Mouse (Mus musculus) cerebellum, adult 9-10 months (tissue): ENCODE results near the gene Lrrn2.

Source experiments
- DNase-seq: peaks from one replicate; pipeline ENCODE4 v3.0.0; 2022

Lrrn2 gene

DNA sequence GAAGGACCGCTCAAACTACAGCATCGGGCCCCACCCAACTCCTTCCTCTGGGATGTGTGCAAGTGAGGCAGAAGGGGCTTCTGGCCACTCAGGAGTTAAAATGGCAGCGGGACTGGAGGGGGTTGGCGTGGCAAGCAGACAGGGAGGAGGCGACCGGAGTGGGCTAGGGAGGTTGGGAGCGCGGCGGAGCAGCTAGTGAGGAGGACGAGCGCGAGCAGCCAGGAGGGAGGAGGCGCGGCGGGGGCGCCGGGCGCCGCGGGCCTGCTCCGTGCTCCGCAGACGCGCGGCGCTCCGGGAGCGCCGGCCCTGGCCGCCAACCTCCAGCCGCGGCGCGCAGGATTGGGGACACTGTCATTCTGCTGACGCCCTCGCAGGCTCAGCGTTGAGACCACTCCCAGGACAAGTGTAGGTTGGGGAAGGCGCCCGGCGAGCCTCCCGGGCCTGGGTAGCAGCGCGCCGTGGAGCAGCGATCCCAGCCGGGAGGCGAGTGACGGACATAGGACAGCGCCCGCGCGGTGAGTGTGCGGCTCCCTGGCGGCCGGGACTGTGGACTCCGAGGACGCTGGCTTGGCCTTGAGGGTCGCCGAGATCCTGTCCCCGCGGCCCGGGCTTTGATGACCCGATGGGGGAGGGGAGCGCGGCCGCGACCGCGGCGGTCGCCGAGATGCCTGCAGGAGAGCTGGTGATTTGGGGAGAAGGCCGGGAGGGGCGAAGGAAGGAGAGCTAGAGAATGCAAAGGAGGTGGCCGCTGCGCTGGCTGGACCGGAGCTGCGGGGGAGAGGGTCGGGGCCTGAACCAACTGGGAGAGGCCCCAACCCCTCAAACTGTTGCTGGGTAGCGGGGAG, at the start of gene Lrrn2:
Gene Lrrn2, plus strand, starts transcription at position 113 of the 845 bp plus-strand sequence.
- peak; percentile 79 for DNase-seq

DNA sequence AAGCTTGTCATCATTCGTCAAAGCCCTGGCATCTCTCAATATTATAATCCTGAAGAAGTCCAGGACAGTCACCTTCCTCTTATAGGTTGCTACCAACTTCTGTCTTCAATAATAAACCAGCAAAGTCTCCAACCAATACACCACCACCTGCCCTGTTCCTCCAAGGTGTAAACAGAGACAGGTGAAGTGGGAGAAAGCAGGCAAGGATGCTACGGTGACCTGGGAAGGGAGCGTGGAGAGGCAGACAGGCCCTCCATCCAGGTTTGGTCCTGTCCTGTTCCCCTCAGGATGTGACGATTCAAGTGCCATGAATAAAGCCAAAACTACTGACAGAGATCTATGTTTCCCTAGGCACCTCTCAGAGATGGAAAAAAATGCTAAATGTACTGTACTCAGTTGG, 48.1 kb upstream of the Lrrn2 start:
- DNase-seq: no peak

DNA sequence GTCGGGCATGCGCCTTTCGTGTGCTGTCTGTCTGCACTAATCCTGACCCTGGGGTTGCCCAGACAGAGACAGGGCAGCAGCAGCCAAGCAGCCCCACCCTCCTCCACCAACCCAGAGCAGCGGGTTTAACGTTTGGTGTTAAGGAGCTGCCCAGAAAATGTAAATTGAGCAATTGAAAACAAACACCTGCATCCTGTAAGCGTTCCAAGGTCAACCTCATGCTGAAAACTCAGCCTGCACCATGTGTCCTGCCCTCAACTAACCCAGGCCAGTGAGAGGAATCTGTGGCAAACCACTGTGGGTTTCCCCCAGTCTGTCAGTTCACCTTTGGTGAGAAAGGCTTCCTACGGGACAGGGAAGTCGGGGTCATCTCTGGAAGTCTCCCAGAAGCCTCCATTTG, 46.0 kb upstream of the Lrrn2 start:
- no peak for DNase-seq

DNA sequence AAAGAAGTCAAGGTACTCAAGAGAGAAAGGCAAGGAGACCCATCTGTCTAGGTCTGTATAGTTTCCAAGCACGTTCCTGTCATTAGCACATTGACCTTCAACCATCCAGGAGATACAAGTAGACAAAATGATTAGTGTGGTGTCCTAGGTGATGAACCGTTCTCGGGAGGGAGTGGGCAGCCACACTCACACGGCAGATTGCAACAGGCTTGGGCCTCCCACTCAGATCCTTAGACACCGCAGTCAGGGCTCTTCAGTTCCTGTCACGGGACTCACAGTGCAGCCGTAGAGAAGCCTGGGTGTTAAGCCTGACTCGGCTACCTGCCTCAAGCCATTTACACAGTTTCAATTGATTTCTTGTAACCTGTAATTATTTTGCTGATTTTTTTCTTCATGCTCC, 43.2 kb upstream of the Lrrn2 start:
- no peak for DNase-seq

DNA sequence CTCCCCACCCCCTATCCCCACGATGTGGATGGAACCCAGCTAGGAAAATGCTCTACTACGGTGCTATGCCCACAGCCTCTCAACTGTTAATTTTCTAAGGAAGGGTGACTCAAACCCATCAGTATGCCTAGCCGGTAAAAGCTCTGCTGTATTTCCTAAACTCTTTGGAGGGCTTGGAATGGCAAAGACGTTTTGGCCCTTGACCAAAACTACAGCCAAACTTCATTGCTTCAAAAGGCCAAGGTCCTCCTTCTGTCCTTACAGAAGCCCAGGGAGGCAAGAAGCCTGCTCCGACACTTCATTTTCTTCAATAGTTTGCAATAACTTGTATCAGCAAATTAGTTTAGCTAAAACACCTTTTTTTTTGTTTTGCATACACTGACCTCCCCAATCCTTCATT, 42.4 kb upstream of the Lrrn2 start:
- DNase-seq: no peak

DNA sequence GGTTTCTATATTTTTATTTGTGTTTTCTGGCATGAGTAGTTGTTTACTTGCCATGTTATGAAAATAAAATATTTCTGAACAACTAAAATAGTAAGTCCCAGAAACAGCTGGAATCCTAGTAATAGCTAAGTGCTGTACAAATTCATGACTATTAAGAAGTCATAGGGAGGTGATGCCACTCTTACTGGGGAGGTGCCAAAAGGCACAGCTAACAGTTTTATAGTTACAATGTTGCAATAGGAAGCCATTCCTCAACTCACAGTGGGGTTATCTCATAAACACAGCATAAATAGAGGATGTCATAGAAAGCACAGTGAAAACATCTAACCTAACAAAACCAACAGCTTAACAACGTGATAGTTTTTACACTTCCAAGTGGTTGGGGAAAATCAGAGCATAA, 41.7 kb upstream of the Lrrn2 start:
- DNase-seq: no peak

DNA sequence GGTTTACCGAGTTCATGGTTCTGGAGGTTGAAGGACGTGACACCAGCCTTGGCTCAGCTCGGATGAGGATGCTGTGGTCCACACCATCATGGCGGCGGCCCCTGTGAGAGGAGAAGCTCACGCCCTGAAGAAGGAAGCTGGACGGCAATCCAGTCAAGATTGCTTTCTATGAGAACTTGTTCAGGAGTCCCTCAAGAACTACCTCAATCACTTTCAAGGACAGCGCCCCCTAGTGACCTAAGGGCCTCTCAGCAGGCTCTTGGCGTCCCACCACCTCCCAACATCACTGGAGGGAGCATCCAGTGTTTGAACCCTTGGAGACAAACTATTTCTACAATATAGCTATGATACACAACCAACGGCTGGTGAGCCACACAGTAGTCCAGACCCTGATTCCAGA, 36.5 kb upstream of the Lrrn2 start:
- no peak for DNase-seq

DNA sequence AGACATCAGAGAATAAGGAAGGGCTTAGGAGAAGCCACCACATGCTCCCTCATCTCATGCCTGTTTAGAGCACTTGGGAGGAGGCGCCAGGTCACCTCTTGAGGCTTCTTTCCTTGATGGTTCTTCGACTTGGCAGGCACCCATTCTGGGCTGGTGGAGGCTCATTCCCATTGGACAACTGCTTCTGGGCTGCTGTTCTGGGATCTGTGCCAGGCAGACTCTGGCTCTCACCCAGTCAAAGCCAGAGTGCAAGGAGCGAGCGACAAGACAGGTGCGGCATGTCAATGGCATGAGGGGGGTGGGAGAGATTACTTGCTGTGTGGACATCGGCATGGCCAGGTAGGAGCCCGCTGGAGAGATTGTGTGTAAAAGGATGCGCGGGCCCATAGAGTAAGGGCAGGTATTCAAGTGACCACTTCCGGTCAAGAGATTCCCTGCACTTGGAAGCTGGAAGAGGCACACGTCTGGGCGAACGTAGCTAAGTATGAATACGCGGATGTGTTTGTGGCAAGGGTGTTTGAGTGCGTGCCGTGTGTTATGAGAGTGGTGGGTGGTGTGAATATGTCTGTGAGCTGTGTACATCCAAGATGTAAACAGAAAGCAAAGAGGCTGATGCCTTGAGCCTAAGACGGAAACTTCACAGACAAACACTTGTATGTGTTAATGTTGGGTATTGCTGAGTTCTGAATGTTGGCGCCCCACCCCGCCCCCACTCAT, 35.8 kb upstream of the Lrrn2 start:
- peak; percentile 13 for DNase-seq

DNA sequence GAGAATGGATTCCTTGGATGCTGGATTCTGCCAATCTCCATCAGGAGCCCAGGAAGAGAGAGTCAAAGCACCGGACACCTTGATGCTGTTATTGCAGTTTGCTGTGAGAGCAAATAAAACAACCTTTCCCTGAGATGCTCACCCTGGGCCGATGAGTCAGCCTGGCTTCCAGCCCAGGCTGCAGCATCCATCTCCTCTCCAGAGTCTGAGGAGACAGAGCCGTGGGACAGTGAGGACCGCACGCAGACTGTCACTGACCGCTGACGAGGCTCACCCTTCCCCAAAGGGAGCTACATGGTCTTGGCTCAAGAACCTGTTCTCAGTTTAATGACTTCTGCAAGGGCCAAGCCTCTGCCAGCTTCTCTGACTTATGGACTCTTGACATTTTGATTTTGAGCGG, 34.3 kb upstream of the Lrrn2 start:
- peak; percentile 61 for DNase-seq

DNA sequence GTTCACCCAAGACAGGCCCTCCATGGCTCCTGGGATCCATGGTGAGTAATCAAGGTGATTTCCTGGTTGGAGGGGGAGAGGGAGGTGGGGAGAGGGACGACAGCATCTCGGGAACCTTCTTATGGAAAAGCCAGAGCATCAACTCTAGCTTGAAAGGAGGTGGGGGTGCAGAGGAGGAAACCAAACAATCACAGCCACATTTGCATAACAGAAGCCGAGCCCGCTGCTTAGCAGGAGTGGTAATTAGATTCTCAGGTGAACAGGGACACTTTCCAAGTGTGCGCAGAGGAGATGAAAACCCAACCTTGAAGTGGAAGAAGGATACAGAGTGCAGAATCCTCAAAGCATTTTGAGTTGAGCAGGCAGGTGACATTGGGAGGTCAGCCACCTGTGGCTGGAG, 29.3 kb upstream of the Lrrn2 start:
- no peak for DNase-seq

DNA sequence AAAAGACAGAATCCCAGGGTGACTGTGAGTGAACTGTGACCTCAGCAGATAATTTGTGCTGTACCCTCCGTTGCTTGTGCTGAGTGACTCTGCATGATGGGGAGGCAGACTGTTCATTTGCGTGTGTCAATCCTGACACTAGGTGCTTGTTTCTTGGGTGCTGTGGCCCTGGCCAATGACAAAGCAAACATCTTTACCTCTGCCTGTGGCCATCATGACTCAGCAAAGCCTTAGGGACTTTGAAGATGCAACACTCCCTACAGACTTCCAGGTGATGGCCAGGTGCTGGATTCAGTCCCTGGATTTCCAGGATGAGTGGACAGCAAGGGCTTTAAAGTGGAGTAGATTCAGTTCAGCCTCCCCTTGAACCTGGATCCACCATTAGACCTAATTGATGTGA, 28.8 kb upstream of the Lrrn2 start:
- no peak for DNase-seq

DNA sequence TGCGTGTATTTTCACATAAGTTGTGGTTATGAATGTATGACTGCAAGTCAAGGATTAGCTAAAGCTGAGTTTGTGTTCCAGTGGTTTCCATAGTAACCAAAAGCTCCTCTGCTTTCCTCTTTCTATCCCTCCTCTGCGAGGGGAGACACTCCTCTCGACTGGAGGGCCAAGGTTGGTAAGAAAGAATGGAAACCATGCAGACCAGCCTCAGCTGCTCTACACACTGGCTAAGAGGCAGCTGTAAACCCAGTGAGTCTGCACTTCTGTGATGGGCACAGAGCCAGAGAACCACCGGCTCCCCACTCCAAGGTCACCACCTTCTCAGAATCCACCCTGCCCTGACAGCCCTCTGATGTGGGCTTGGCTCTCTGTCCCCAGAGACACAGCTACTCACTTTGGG, 28.3 kb upstream of the Lrrn2 start:
- DNase-seq: no peak

DNA sequence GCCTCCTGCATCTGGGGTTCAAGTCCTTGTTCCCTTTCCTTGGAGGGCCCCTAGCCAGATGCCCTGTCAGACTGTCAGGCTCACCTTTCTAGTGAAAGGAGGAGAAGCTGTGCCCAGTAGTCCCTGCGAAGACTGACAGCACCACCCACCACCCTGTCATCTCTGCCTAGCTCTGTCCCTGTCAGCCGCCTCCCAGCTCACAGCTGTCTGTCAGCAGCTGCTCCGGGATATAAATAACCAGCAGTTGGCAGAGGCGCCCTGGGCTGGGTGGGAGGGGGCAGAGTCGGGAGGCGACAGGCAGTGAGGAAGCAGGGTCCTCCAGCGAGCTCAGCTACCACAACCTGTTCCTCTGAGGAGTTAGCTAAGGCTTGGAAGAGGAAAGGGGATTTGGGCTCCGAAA, 26.8 kb upstream of the Lrrn2 start:
- no peak for DNase-seq

DNA sequence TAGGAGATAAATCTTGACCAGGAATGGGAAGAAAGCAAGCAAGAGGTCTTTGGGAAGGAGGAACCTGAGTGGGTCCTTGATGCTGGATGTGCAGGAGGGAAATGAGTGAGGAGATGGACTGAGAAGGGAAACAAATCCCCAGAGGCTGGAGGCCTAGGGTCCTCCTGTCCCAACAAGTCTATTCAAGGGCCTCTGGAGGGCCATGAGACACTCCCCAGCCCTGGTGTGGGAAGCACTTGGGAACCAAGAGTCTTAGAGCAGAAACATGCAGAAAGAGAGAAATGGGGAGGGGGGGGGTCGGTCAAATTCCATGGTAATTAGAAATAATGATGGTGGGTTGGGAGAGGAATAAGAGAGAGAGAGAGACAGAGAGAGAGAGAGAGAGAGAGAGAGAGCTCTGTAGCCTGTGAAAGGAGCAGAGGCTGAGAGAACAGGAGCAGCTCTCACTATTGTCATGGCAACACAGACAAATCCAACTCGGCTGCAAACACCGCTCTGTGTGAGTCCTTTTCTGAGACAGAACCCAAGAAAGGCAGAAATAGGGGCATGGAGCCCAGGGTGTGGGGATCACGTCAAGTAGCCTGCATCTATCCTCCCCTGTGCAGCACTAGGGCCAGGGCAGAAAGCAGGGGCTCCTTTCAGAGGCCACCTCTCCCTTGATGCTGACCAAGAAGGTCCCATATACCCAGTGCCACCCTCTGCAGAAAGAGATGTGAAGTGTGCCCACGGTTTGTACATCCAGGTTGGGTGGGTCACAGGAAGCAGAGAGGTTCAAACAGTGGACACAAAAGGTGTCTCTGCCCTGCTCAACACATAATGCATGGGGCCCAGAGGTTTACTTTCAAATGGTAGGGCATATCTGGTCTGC, 21.3 kb upstream of the Lrrn2 start:
- no peak for DNase-seq

DNA sequence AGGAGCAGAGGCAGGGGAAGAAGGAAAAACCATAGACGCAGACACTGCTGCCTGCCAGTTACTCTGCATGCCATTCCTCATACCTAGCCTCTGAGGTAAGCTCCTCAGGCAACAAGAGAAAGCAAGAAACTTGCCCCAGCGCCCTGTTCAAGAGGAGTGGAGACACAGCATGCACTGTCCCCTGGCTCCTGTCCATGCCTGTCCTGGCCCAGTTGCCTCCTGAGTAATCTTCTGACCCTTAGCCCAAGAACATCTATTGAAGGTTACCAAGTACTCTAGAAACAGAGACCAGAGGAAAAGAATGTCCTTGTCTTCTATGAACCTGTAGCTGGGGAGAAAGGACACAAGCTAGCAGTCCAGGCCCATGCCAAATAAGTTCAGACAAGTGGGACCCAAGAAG, 15.9 kb upstream of the Lrrn2 start:
- DNase-seq: no peak

DNA sequence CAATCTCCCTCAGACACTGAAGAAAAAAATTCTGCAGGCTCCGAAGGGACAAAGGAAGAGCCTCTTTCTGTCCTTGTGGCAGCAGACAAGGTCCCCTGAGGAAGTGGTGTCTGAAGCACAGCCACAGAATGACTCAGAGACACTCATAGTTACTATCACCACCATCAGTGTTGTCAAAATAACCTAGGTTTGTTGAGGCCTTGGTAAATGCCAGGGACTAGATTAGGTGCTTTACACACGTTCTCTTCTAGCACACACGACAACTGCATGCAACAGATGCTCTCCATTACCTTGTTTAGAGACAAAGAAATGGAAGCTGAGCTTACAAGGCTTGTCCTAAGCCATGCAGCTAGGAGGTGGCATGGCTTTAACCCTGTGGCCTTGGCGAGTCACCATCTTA, 14.5 kb upstream of the Lrrn2 start:
- DNase-seq: no peak

DNA sequence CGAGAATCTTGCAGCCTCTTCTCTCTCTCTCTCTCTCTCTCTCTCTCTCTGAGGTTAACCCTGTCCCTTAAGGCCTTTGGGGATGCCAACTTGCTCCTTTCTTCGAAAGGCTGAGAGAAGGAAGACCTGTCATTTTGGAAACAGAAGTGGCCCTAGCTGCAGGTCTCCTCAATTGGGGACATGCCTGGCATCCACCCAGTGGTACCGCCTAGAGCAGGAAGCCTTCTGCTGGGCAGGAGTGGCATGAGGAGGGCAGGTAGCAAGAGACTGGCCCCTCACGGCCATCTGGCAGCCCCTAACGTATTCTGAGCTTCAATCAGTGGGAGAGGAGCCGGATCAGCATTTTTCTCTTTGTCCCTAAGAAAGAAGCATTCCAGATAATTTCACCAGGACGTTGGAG, 9.7 kb upstream of the Lrrn2 start:
- no peak for DNase-seq

DNA sequence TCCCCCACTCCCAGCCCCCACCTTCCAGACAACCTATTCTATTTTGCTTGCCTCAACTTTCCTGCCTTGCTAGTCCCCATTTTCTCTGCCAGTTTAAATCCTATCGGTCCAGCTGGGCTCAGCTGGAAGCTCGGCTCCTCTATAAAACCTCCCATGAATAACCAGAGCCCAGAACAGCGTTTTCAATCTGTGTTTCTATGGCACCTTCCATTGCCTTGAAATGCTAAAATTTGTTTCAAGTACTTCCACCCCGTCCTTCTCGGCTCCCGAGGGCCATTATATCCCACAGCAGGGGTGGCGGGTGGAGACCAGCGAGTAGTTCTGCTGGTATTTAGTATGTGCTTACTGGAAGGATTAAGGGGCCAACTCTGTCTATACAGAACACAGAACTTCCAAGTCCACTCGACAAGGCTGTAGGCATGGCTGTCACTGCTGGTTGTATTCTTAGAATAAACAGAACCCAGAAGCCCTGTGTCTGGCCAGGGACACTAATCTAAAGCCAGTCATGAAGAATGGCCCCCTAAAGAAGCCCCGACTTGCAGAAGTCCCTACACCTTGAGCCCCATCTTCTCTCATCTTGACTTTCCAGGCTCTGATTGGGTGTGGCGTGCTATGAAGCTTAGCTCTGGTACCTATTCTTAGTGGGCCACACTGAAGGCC, 992 bp upstream of the Lrrn2 start:
- DNase-seq: no peak

DNA sequence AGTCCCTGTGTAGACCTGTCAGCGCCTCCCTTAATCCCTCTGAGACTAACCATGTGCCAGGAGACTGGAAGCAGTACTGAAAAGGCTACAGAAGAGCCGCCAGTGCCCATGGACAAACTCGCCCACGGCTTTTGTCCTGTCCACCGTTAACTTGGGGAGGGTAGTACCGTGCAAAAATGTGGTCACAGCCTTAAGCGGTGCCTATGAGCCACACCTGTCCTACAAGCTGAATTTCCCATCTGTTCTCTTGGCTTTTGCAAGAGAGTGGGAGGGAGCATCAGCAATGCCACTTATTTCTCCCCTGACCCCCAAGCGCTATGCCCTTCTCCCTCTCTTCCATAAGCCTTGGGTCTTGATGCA, 292 bp upstream of the Lrrn2 start:
- DNase-seq: no peak

DNA sequence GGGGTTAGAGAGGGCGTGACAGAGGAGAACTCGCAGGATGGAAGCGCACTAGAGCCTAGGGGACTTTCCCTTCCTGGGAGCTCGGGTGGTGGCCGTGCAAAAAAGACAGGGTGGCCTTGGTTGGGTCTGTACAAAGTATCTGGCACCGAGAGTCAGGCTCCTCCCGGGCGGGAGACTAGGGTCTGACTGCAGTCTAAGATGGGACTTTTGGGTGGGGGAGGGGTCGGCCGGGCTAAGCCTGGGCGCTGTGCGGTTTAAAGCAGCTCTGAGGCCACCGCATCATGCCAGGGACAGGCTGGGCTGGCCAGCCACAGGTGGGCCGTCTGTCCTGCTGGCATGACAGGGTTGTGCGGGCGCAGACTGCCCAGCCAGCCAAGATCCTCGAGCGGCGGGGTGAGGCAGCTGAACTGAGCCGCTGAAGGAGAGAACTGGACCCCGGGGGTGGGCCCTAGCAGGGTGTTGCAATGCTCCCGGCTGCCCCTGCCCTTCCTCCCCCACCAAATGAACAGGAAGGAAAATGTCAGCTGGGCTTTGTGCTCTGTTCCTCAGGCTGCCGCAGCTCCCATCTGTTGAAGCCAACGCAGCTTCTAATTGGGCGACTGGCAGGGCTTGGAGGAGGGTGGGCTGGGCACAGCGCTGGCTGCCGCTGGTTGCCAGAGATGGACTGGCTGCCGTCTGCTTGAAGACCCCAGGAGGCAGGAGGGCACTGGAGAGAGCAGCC, 1.1 kb downstream of the Lrrn2 start:
- peak; percentile 76 for DNase-seq

DNA sequence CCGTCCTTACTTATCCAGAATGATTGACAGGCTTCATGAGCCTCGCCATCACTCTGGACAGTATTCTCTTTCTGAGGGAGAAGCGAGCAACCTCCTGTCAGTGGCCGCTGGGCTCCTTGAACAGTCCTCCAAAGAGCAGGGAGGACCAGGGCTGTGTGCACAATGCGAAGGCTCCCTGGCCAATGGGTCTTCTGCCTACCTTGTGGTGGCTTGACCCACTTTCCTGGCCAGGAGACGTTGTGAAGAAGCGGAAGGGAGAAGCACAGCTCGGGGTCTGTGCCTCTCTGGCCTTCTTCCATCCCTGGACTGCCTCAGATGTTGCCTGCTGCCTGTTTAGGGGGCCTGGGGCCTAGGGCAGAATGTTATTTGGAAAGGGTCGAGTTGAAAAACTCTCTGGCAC, 1.8 kb downstream of the Lrrn2 start:
- no peak for DNase-seq

DNA sequence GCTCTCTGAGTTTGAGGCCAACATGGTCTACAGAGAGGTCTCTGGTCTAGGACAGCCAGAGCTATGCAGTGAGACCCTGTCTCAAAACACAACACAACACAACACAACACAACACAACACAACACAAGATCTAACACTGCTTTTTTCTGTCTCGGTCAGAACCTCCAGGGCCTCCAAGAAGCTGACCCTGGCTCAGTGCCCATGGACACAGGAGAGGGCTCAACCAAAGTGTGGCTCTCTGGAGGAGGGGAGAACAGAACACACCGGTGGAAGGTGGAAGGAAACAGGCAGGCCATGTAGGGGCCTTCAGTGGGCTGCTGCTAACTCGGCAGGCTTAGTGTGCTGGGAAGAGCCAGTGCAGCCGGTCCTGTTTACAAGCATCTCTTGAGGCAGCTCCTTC, 5.6 kb downstream of the Lrrn2 start:
- DNase-seq: no peak
